Mouse (Mus musculus): ENCODE data around the gene Rps11. TPM values are rescaled to one million over a fixed set of nuclear protein-coding genes. Genes with fewer than 3 reads are reported as not detected.
"Not testable (repeated sequence)": the region's sequence is repeated elsewhere in the genome, so short reads cannot be mapped to it uniquely, and the experiment has no call there.

The Rps11 gene
- 407 and 500 TPM in 2 replicates for polyA plus RNA-seq (2012; rRNA removed)

DNA sequence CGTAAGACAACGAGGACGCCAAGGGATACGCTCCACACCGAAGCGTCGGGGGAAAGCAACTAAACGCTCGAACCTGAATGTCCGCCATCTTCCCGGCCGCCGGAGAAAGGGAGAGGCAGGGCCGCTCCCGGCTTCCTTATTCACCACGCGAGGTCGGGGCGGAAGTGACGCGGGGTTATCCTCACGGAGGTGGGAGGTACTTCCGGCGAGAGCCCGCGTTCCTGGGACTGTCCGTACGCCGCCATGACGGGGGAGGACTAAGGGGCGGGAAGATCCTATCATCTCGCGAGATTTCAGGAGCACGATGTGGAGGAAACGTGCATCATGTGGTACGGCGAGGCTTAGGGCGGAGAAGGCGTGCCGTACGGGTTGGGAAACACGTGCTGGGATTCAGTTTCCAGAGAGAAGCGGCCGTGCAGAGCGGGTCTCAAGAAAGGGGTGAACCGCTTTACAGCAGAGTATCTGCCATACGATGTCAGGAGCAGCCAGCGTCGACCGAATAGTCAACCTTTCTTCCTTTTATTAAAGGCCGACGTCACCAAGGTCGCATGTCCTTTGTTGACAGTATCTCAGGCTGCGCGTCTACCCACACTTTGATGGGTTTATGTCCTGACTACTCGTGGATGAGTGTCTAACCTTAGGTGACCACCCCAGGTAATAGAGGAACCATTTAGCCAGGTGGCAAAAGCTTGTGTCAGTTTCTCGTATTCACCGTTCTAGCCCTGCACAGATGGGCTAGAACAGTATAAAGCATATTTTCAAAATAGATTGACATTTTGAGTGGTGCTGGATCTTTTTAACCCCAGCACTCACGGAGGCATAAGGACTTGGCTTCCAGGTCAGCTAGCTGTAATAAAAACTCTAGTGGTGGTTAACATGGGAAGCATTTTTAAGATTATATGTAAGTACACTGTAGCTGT lies at the start of gene Rps11:
TSS of gene Rps11 (minus strand) at position 216 of the 920 bp plus-strand sequence.
- 1% methylated on average over 59 of the region's 59 CpGs for WGBS
- DNase-seq (ENCODE audit: low read depth, low spot score), result peak; percentile 99

DNA sequence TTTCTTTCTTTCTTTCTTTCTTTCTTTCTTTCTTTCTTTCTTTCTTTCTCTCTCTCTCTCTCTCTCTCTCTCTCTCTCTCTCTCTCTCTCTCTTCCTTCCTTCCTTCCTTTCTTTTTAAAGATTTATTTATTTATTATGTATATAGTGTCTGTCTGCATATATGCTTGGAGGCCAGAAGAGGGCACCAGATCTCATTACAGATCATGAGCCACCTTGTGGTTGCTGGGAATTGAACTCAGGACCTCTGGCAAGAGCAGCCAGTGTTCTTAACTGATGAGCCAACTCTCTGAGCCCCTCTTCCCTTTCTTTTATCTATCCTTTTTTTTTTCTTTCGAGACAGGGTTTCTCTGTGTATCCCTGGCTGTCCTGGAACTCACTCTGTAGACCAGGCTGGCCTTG lies 49.5 kb upstream of the Rps11 start:
- not testable (repeated sequence) for DNase-seq (ENCODE audit: low read depth, low spot score)
- 59% methylated on average over 1 of the region's 1 CpGs for WGBS

- WGBS, result 59% methylated on average over 7 of the region's 7 CpGs
- no peak for DNase-seq (ENCODE audit: low read depth, low spot score)
Measured at GRCm38 (mm10) chr7:45172974-45173373, 48.7 kb upstream of the Rps11 start.

- no peak for DNase-seq (ENCODE audit: low read depth, low spot score)
- WGBS, result 88% methylated on average over 3 of the region's 3 CpGs
Measured at GRCm38 (mm10) chr7:45169495-45169894, 45.3 kb upstream of the Rps11 start.

GRCm38 (mm10) chr7:45168656-45169055 lies 44.4 kb upstream of the Rps11 start:
- WGBS, result 10% methylated on average over 24 of the region's 24 CpGs
- DNase-seq (ENCODE audit: low read depth, low spot score), result no peak

GRCm38 (mm10) chr7:45167761-45168445 lies 43.7 kb upstream of the Rps11 start:
- DNase-seq (ENCODE audit: low read depth, low spot score), result no peak
- 11% methylated on average over 19 of the region's 19 CpGs for WGBS

DNA sequence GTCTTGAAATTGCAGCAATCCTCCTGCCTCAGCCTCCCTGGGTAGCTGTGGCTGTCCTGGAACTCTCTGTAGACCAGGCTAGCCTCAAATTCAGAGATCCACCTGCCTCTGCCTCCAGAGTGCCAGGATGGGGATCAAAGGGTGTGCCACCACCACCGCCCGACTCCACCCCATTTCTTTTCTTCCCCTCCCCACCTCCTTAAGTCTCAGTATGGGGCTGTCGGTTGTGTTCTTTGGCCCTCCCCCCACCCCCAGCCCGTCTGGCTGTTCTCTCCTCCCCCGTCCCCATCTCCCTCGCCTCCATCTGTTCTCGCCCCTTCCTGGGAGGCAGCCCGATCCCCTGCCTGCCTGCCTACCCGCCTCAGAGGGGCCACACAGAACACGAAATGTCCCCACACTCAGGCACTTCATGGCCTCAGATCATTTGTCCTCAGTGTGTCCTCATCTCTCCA lies 42.7 kb upstream of the Rps11 start:
- DNase-seq (ENCODE audit: low read depth, low spot score), result no peak
- 35% methylated on average over 10 of the region's 10 CpGs for WGBS

- 63% methylated on average over 11 of the region's 11 CpGs for WGBS
- no peak for DNase-seq (ENCODE audit: low read depth, low spot score)
Measured at GRCm38 (mm10) chr7:45165701-45166100, 41.5 kb upstream of the Rps11 start.

GRCm38 (mm10) chr7:45164833-45165232 lies 40.6 kb upstream of the Rps11 start:
- WGBS, result 68% methylated on average over 5 of the region's 5 CpGs
- DNase-seq (ENCODE audit: low read depth, low spot score), result no peak

DNA sequence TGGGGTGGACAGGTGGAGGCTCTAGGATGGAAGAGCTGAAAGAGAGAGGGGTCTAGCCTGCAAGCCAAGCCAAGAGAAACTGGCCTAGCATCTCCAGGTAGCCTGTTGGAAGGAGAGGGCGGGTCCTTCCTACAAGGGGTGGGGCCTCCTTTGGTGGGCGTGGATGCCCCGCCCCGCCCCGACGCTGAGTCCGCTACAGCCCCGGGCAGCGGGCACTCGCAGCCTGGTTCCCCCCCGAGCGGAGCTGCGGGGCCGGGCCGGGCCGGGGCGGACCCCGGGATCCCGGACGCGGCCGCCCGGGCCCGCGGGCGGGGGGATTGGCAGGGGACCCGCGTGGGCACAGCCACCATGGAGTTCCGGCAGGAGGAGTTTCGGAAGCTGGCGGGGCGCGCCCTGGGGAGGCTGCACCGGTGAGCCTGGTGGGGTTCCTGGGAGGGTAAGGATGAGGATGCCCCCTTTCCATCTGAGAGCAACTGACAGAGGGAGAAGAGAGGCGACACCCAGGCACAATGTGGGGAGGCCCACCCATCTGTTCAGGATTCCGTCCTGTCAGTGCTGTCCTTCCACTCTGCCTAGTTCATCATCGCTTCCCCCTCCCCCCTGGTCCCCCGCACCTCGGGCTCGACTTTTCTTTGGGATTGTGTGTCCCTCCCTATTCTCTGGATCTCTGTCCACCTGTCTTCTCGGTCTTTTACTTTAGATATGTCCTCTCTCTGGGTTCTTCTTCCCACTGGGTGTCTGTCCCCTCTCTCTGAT lies 39.7 kb upstream of the Rps11 start, which contains the start of gene Slc17a7:
TSS of gene Slc17a7 (plus strand) at position 215 of the 756 bp plus-strand sequence.
- DNase-seq (ENCODE audit: low read depth, low spot score), result no peak
- WGBS, result 3% methylated on average over 41 of the region's 41 CpGs

GRCm38 (mm10) chr7:45162996-45163615 lies 38.9 kb upstream of the Rps11 start:
- WGBS, result 69% methylated on average over 9 of the region's 9 CpGs

DNA sequence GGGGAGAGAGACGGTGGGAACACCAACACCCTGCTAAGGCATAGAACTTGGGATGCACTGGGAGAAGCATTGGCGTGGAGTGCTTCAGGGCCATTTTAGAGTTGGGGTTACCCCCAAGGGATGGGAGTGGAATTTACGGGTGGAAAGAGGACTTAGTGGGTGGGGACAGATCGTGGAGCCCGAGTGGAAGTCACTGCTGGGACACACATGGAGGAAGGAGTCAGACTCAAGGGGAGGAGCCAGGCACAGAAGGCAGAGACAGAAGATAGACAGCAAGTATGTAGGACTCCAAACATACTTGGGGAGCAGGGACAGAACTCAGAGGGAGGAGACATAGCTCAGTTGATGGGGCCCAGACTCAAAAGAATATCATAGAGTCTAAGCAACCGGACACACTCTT lies 38.3 kb upstream of the Rps11 start:
- no peak for DNase-seq (ENCODE audit: low read depth, low spot score)
- 24% methylated on average over 6 of the region's 6 CpGs for WGBS

More at GRCm38 (mm10) chr7:45162996-45163615, 38.9 kb upstream of the Rps11 start:
- DNase-seq (ENCODE audit: low read depth, low spot score), result no peak

DNA sequence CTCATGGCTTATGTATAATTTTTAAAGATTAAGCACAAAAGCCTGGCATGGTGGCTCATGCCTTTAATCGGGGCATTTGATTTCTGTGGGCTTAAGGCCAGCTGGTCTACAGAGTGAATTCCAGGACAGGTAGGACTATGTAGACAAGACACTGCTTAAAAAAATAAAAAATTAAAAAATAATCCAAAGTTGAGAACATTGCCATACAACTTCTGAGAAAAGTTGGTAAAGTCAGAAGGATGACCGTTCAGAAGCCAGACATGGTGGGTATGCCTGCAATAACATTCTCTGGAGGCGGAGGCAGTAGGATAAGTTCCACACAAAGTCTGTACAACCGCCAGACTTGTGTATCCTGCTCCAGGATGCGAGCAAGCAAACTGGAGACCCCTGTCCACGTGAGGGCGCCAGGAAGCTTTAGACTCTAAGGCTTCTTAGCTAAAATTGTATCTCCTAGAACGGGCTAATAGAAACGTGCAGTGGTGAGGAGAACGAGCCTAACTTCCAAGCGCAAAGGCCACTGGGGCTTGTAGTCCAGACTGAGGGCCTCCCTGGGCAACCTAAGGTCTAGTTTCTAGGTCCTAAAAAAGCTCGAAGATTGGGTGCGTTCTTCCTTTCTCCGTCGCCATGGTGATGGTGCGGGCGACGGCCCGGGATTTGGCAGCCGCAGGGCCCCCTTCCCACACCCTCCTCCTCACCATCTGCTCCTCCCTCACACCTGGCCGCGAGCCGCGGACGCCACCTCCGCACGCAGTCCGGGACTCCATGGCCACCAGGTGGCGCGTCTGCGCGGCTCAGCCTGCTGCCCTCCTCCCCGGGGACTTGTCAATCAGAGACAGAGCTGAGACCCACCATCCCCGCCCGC lies 37.6 kb upstream of the Rps11 start:
- DNase-seq (ENCODE audit: low read depth, low spot score), result peak; percentile 44
- 4% methylated on average over 35 of the region's 35 CpGs for WGBS

GRCm38 (mm10) chr7:45160866-45161265 lies 36.6 kb upstream of the Rps11 start:
- no peak for DNase-seq (ENCODE audit: low read depth, low spot score)
- 88% methylated on average over 3 of the region's 3 CpGs for WGBS

GRCm38 (mm10) chr7:45160316-45160800 lies 36.1 kb upstream of the Rps11 start:
- WGBS, result 91% methylated on average over 6 of the region's 6 CpGs
- no peak for DNase-seq (ENCODE audit: low read depth, low spot score)

DNA sequence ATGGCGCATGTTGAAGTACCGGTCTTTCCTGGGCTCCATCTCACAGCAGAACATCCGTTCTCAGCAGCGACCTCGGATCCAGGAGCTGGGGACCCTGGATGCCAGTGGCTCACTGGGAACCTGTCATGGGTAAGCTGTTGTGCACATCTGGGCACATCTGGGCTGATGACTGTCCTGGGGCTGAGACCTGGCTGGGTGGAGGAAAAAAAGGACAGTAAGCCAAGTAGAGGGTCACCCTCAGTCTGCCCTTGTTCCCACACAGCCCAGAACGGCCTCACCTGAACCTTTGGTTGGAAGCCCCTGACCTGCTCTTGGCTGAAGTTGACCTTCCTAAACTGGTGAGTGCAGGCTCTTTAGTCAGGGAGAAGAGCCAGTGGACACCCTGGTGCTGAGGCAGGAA lies 34.8 kb upstream of the Rps11 start:
- DNase-seq (ENCODE audit: low read depth, low spot score), result no peak

GRCm38 (mm10) chr7:45157459-45157858 lies 33.2 kb upstream of the Rps11 start:
- DNase-seq (ENCODE audit: low read depth, low spot score), result no peak
- WGBS, result 88% methylated on average over 14 of the region's 14 CpGs

More for the DNA sequence above, 34.8 kb upstream of the Rps11 start:
- 91% methylated on average over 6 of the region's 6 CpGs for WGBS

GRCm38 (mm10) chr7:45156206-45156605 lies 32.0 kb upstream of the Rps11 start:
- DNase-seq (ENCODE audit: low read depth, low spot score), result no peak
- 95% methylated on average over 15 of the region's 15 CpGs for WGBS

Data from large intestine, adult 2 months (tissue).